Mouse (Mus musculus): ENCODE results near the gene Epha4. TPM values are rescaled to one million over a fixed set of nuclear protein-coding genes. Genes with fewer than 3 reads are reported as not detected.
A peak's percentile ranks its signal among the peaks of the same experiment; 100 is the strongest.

Gene Epha4
- polyA plus RNA-seq (2012; ENCODE audit: insufficient read depth, insufficient read length, low replicate concordance, missing spikeins): not detected in 2 replicates

GRCm38 (mm10) chr1:77514963-77515650 lies at the start of gene Epha4:
Gene Epha4 (minus strand): TSS chr1:77515088.
- peaks cover 5% of the 10 kb centered on the region; the same call in 1 of the 2 replicates for H3K4me1 ChIP-seq (ENCODE audit: control insufficient read depth, insufficient read depth, low read length)
- TF ChIP-seq CTCF (IDR thresholded peaks at IDR 0.05; ENCODE audit: insufficient read depth, low read depth, low read length) (no peak), POLR2A (IDR thresholded peaks at IDR 0.05; ENCODE audit: insufficient read depth, low read depth, low read length) (0 out of 2 replicates have a peak, but pooled peaks have one; percentile 36)
- 1% methylated on average over 40 of the region's 40 CpGs for WGBS
- H3K27ac ChIP-seq (ENCODE audit: insufficient read depth, low read depth, low read length): peak within 1 kb of the TSS; percentile 35
- peak within 1 kb of the TSS; percentile 72 for H3K4me3 ChIP-seq (ENCODE audit: insufficient read depth, low read depth, low read length)

GRCm38 (mm10) chr1:77556199-77556598 lies 41.3 kb upstream of the Epha4 start:
- 84% methylated on average over 3 of the region's 3 CpGs for WGBS
- no peak overlapping the region for H3K27ac ChIP-seq (ENCODE audit: insufficient read depth, low read depth, low read length)

GRCm38 (mm10) chr1:77551927-77552326 lies 37.0 kb upstream of the Epha4 start:
- 97% methylated on average over 7 of the region's 7 CpGs for WGBS
- no peak overlapping the region for H3K4me3 ChIP-seq (ENCODE audit: insufficient read depth, low read depth, low read length)
- no peak for TF ChIP-seq POLR2A (IDR thresholded peaks at IDR 0.05; ENCODE audit: insufficient read depth, low read depth, low read length)
- no peak for TF ChIP-seq CTCF (IDR thresholded peaks at IDR 0.05; ENCODE audit: insufficient read depth, low read depth, low read length)
- H3K27ac ChIP-seq (ENCODE audit: insufficient read depth, low read depth, low read length): no peak overlapping the region
- H3K4me1 ChIP-seq (ENCODE audit: control insufficient read depth, insufficient read depth, low read length): no peaks in the 10 kb centered on the region

More at GRCm38 (mm10) chr1:77556199-77556598, 41.3 kb upstream of the Epha4 start:
- no peak for TF ChIP-seq POLR2A (IDR thresholded peaks at IDR 0.05; ENCODE audit: insufficient read depth, low read depth, low read length)
- TF ChIP-seq CTCF (IDR thresholded peaks at IDR 0.05; ENCODE audit: insufficient read depth, low read depth, low read length): no peak
- no peak overlapping the region for H3K4me3 ChIP-seq (ENCODE audit: insufficient read depth, low read depth, low read length)
- no peaks in the 10 kb centered on the region for H3K4me1 ChIP-seq (ENCODE audit: control insufficient read depth, insufficient read depth, low read length)

GRCm38 (mm10) chr1:77545722-77546121 lies 30.8 kb upstream of the Epha4 start:
- Histone ChIP-seq H3K4me1 (ENCODE audit: control insufficient read depth, insufficient read depth, low read length) (0 out of 2 replicates have a peak, but pooled peaks cover 2% of the 10 kb centered on the region), H3K27ac (ENCODE audit: insufficient read depth, low read depth, low read length) (no peak overlapping the region), H3K4me3 (ENCODE audit: insufficient read depth, low read depth, low read length) (no peak overlapping the region)
- 45% methylated on average over 6 of the region's 6 CpGs for WGBS
- TF ChIP-seq POLR2A (IDR thresholded peaks at IDR 0.05; ENCODE audit: insufficient read depth, low read depth, low read length) (no peak), CTCF (IDR thresholded peaks at IDR 0.05; ENCODE audit: insufficient read depth, low read depth, low read length) (no peak)

- no peak overlapping the region for H3K4me3 ChIP-seq (ENCODE audit: insufficient read depth, low read depth, low read length)
- 83% methylated on average over 1 of the region's 1 CpGs for WGBS
Measured at GRCm38 (mm10) chr1:77545035-77545434, 30.1 kb upstream of the Epha4 start.

GRCm38 (mm10) chr1:77544279-77544678 lies 29.4 kb upstream of the Epha4 start:
- 0 out of 2 replicates have a peak, but pooled peaks cover 2% of the 10 kb centered on the region for H3K4me1 ChIP-seq (ENCODE audit: control insufficient read depth, insufficient read depth, low read length)
- no peak overlapping the region for H3K4me3 ChIP-seq (ENCODE audit: insufficient read depth, low read depth, low read length)
- no peak overlapping the region for H3K27ac ChIP-seq (ENCODE audit: insufficient read depth, low read depth, low read length)
- WGBS: 72% methylated on average over 3 of the region's 3 CpGs
- TF ChIP-seq CTCF (IDR thresholded peaks at IDR 0.05; ENCODE audit: insufficient read depth, low read depth, low read length) (no peak), POLR2A (IDR thresholded peaks at IDR 0.05; ENCODE audit: insufficient read depth, low read depth, low read length) (no peak)

More at GRCm38 (mm10) chr1:77545035-77545434, 30.1 kb upstream of the Epha4 start:
- H3K4me1 ChIP-seq (ENCODE audit: control insufficient read depth, insufficient read depth, low read length): 0 out of 2 replicates have a peak, but pooled peaks cover 2% of the 10 kb centered on the region
- H3K27ac ChIP-seq (ENCODE audit: insufficient read depth, low read depth, low read length): no peak overlapping the region
- no peak for TF ChIP-seq CTCF (IDR thresholded peaks at IDR 0.05; ENCODE audit: insufficient read depth, low read depth, low read length)
- no peak for TF ChIP-seq POLR2A (IDR thresholded peaks at IDR 0.05; ENCODE audit: insufficient read depth, low read depth, low read length)

GRCm38 (mm10) chr1:77539945-77540344 lies 25.1 kb upstream of the Epha4 start:
- H3K4me3 ChIP-seq (ENCODE audit: insufficient read depth, low read depth, low read length): no peak overlapping the region
- no peak overlapping the region for H3K27ac ChIP-seq (ENCODE audit: insufficient read depth, low read depth, low read length)
- no peaks in the 10 kb centered on the region for H3K4me1 ChIP-seq (ENCODE audit: control insufficient read depth, insufficient read depth, low read length)
- 91% methylated on average over 12 of the region's 12 CpGs for WGBS
- TF ChIP-seq POLR2A (IDR thresholded peaks at IDR 0.05; ENCODE audit: insufficient read depth, low read depth, low read length): no peak
- no peak for TF ChIP-seq CTCF (IDR thresholded peaks at IDR 0.05; ENCODE audit: insufficient read depth, low read depth, low read length)

GRCm38 (mm10) chr1:77538559-77538958 lies 23.7 kb upstream of the Epha4 start:
- TF ChIP-seq POLR2A (IDR thresholded peaks at IDR 0.05; ENCODE audit: insufficient read depth, low read depth, low read length) (no peak), CTCF (IDR thresholded peaks at IDR 0.05; ENCODE audit: insufficient read depth, low read depth, low read length) (no peak)
- no peaks in the 10 kb centered on the region for H3K4me1 ChIP-seq (ENCODE audit: control insufficient read depth, insufficient read depth, low read length)
- H3K27ac ChIP-seq (ENCODE audit: insufficient read depth, low read depth, low read length): no peak overlapping the region
- WGBS: 83% methylated on average over 2 of the region's 2 CpGs
- H3K4me3 ChIP-seq (ENCODE audit: insufficient read depth, low read depth, low read length): no peak overlapping the region

- WGBS: 54% methylated on average over 5 of the region's 5 CpGs
- H3K4me3 ChIP-seq (ENCODE audit: insufficient read depth, low read depth, low read length): no peak overlapping the region
- no peak for TF ChIP-seq CTCF (IDR thresholded peaks at IDR 0.05; ENCODE audit: insufficient read depth, low read depth, low read length)
- no peak for TF ChIP-seq POLR2A (IDR thresholded peaks at IDR 0.05; ENCODE audit: insufficient read depth, low read depth, low read length)
Measured at GRCm38 (mm10) chr1:77535905-77536304, 21.0 kb upstream of the Epha4 start.

More at GRCm38 (mm10) chr1:77535905-77536304, 21.0 kb upstream of the Epha4 start:
- Histone ChIP-seq H3K27ac (ENCODE audit: insufficient read depth, low read depth, low read length) (no peak overlapping the region), H3K4me1 (ENCODE audit: control insufficient read depth, insufficient read depth, low read length) (no peaks in the 10 kb centered on the region)
